Mouse (Mus musculus) MEL (cell line): Measurements from ENCODE around the gene Pml. TPM values are rescaled to one million over a fixed set of nuclear protein-coding genes. Genes with fewer than 3 reads are reported as not detected.

Source experiments
- DNase-seq: peaks from one replicate; pipeline ENCODE4 v3.0.0; 2011; ENCODE audit warnings: low read depth, low spot score
- H3K27ac ChIP-seq: 2 replicates; pipeline ENCODE4 v1.5.1; 2012; ENCODE audit warnings: low read depth, mild to moderate bottlenecking, control low read depth, low read length, moderate library complexity; ENCODE audit not compliant: control insufficient read depth
- H3K27me3 ChIP-seq, 2 experiments: fragments of 150-350 bp in 1 of 2; sonication (generic) in 1 of 2; 2 replicates each; pipeline ENCODE4 v1.6.1; 2012; ENCODE audit warnings: low read length in 2 of 2, mild to moderate bottlenecking in 2 of 2, improper control_type of control experiment in 1 of 2, moderate library complexity in 1 of 2; ENCODE audit not compliant: insufficient read depth in 2 of 2, control insufficient read depth in 1 of 2
- H3K36me3 ChIP-seq, 2 experiments: 2 replicates each; pipeline ENCODE4 v1.6.1; 2012 to 2014; ENCODE audit warnings: low read length in 2 of 2, improper control_type of control experiment in 1 of 2, inconsistent platforms in 1 of 2, mild to moderate bottlenecking in 1 of 2; ENCODE audit not compliant: insufficient read depth in 2 of 2, control insufficient read depth in 1 of 2
- H3K4me1 ChIP-seq, 2 experiments: fragments of 150-350 bp in 1 of 2; sonication (generic) in 1 of 2; 2 replicates each; pipeline ENCODE4 v1.6.1; 2012; ENCODE audit warnings: low read length in 2 of 2, improper control_type of control experiment in 1 of 2, mild to moderate bottlenecking in 1 of 2; ENCODE audit not compliant: insufficient read depth in 2 of 2, control insufficient read depth in 1 of 2
- H3K4me3 ChIP-seq, 2 experiments: fragments of 150-350 bp in 1 of 2; sonication (generic) in 1 of 2; 2 replicates each; pipeline ENCODE4 v1.5.1; 2012; ENCODE audit warnings: low read depth in 2 of 2, low read length in 2 of 2, mild to moderate bottlenecking in 2 of 2, moderate library complexity in 2 of 2, control low read depth in 1 of 2, improper control_type of control experiment in 1 of 2; ENCODE audit not compliant: control insufficient read depth in 1 of 2, insufficient read depth in 1 of 2
- H3K79me2 ChIP-seq: 2 replicates; pipeline ENCODE4 v1.6.1; 2012; ENCODE audit warnings: mild to moderate bottlenecking, low read length, moderate library complexity; ENCODE audit not compliant: control insufficient read depth, poor library complexity, insufficient read depth
- H3K9ac ChIP-seq: 2 replicates; pipeline ENCODE4 v1.6.1; 2012; ENCODE audit warnings: low read depth, mild to moderate bottlenecking, control low read depth, low read length, moderate library complexity; ENCODE audit not compliant: control insufficient read depth, poor library complexity, severe bottlenecking
- H3K9me3 ChIP-seq: fragments of 150-350 bp; sonication (generic); replicated peaks from 2 replicates; pipeline ENCODE4 v1.6.1; 2012; ENCODE audit warnings: mild to moderate bottlenecking, low read length, improper control_type of control experiment, moderate library complexity; ENCODE audit not compliant: insufficient read depth
- BHLHE40 ChIP-seq: IDR thresholded peaks from 2 replicates; pipeline ENCODE4 v1.6.1; 2012; ENCODE audit warnings: low read depth, mild to moderate bottlenecking, inconsistent platforms, low read length, improper control_type of control experiment, borderline replicate concordance
- CHD2 ChIP-seq: IDR thresholded peaks from 2 replicates; pipeline ENCODE4 v1.6.1; 2011; ENCODE audit warnings: low read length, improper control_type of control experiment
- CTCF ChIP-seq, 3 experiments: IDR thresholded peaks in 2 of 3; conservative IDR thresholded peaks in 1 of 3; 2 replicates each; pipeline ENCODE4 v1.5.1; 2011 to 2012; ENCODE audit warnings: low read length in 3 of 3, low read depth in 2 of 3, mild to moderate bottlenecking in 2 of 3, improper control_type of control experiment in 1 of 3, inconsistent platforms in 1 of 3, mixed read lengths in 1 of 3, moderate library complexity in 1 of 3; ENCODE audit not compliant: control insufficient read depth in 1 of 3, insufficient read depth in 1 of 3, poor library complexity in 1 of 3, severe bottlenecking in 1 of 3
- E2F4 ChIP-seq: IDR thresholded peaks from 2 replicates; pipeline ENCODE4 v1.6.1; 2011; ENCODE audit warnings: low read depth, low read length, improper control_type of control experiment, borderline replicate concordance
- EP300 ChIP-seq, 2 experiments: IDR thresholded peaks; 2 replicates each; pipeline ENCODE4 v1.6.1; 2011; ENCODE audit warnings: improper control_type of control experiment in 2 of 2, low read length in 2 of 2, low read depth in 1 of 2, mild to moderate bottlenecking in 1 of 2
- ETS1 ChIP-seq: IDR thresholded peaks from 2 replicates; pipeline ENCODE4 v1.6.1; 2012; ENCODE audit warnings: low read depth, mild to moderate bottlenecking, inconsistent platforms, low read length, improper control_type of control experiment, moderate library complexity
- GABPA ChIP-seq: IDR thresholded peaks from 2 replicates; pipeline ENCODE4 v1.6.1; 2012; ENCODE audit warnings: low read depth, mild to moderate bottlenecking, inconsistent platforms, low read length, improper control_type of control experiment, moderate library complexity
- GATA1 ChIP-seq: IDR thresholded peaks from 2 replicates; pipeline ENCODE4 v1.6.1; 2011; ENCODE audit warnings: low read depth, low read length, improper control_type of control experiment
- HCFC1 ChIP-seq: IDR thresholded peaks from 2 replicates; pipeline ENCODE4 v1.6.1; 2012; ENCODE audit warnings: low read depth, mild to moderate bottlenecking, inconsistent platforms, low read length, improper control_type of control experiment, moderate library complexity
- MAFK ChIP-seq: IDR thresholded peaks from 2 replicates; pipeline ENCODE4 v1.6.1; 2011; ENCODE audit warnings: low read depth, mild to moderate bottlenecking, low read length, improper control_type of control experiment, borderline replicate concordance
- MAX ChIP-seq: IDR thresholded peaks from 2 replicates; pipeline ENCODE4 v1.6.1; 2011; ENCODE audit warnings: low read length, improper control_type of control experiment
- MAZ ChIP-seq: IDR thresholded peaks from 2 replicates; pipeline ENCODE4 v1.6.1; 2012; ENCODE audit warnings: low read depth, mild to moderate bottlenecking, inconsistent platforms, low read length, improper control_type of control experiment
- MXI1 ChIP-seq: IDR thresholded peaks from 2 replicates; pipeline ENCODE4 v1.6.1; 2011; ENCODE audit warnings: mild to moderate bottlenecking, low read depth, low read length, improper control_type of control experiment
- MYB ChIP-seq: IDR thresholded peaks from 2 replicates; pipeline ENCODE4 v1.6.1; 2011; ENCODE audit warnings: mild to moderate bottlenecking, low read depth, low read length, improper control_type of control experiment
- MYC ChIP-seq: IDR thresholded peaks from 2 replicates; pipeline ENCODE4 v1.6.1; 2011; ENCODE audit warnings: low read depth, mild to moderate bottlenecking, low read length, improper control_type of control experiment, moderate library complexity
- NRF1 ChIP-seq: IDR thresholded peaks from 2 replicates; pipeline ENCODE4 v1.6.1; 2014; ENCODE audit warnings: low read depth, mild to moderate bottlenecking, inconsistent platforms, low read length, improper control_type of control experiment, moderate library complexity; ENCODE audit not compliant: poor library complexity, insufficient read depth, severe bottlenecking
- POLR2A ChIP-seq, 2 experiments: IDR thresholded peaks; 2 replicates each; pipeline ENCODE4 v1.6.1; 2011 to 2012; ENCODE audit warnings: low read length in 2 of 2, mild to moderate bottlenecking in 2 of 2, control low read depth in 1 of 2, improper control_type of control experiment in 1 of 2, low read depth in 1 of 2, moderate library complexity in 1 of 2; ENCODE audit not compliant: control insufficient read depth in 1 of 2, insufficient read depth in 1 of 2, poor library complexity in 1 of 2
- POLR2AphosphoS5 ChIP-seq: IDR thresholded peaks from 2 replicates; pipeline ENCODE4 v1.6.1; 2012; ENCODE audit warnings: low read depth, borderline replicate concordance, mild to moderate bottlenecking, inconsistent platforms, low read length, moderate library complexity, mixed read lengths
- RAD21 ChIP-seq: IDR thresholded peaks from 2 replicates; pipeline ENCODE4 v1.6.1; 2011; ENCODE audit warnings: mild to moderate bottlenecking, low read depth, low read length, improper control_type of control experiment
- RCOR1 ChIP-seq: IDR thresholded peaks from 2 replicates; pipeline ENCODE4 v1.6.1; 2012; ENCODE audit warnings: low read depth, mild to moderate bottlenecking, inconsistent platforms, low read length, improper control_type of control experiment
- TAL1 ChIP-seq: IDR thresholded peaks from 2 replicates; pipeline ENCODE4 v1.6.1; 2012; ENCODE audit warnings: mild to moderate bottlenecking, inconsistent platforms, low read length, moderate library complexity, mixed read lengths
- TCF12 ChIP-seq: IDR thresholded peaks from 2 replicates; pipeline ENCODE4 v1.6.1; 2014; ENCODE audit warnings: low read depth, mild to moderate bottlenecking, inconsistent platforms, low read length, improper control_type of control experiment, moderate library complexity
- USF1 ChIP-seq: IDR thresholded peaks from 2 replicates; pipeline ENCODE4 v1.6.1; 2014; ENCODE audit warnings: low read depth, mild to moderate bottlenecking, inconsistent platforms, low read length, improper control_type of control experiment, moderate library complexity
- ZKSCAN1 ChIP-seq: IDR thresholded peaks from 2 replicates; pipeline ENCODE4 v1.6.1; 2012; ENCODE audit warnings: low read depth, mild to moderate bottlenecking, inconsistent platforms, low read length, improper control_type of control experiment, moderate library complexity
- ZMIZ1 ChIP-seq: IDR thresholded peaks from 2 replicates; pipeline ENCODE4 v1.6.1; 2012; ENCODE audit warnings: low read depth, mild to moderate bottlenecking, inconsistent platforms, low read length, improper control_type of control experiment, moderate library complexity
- ZNF384 ChIP-seq: IDR thresholded peaks from 2 replicates; pipeline ENCODE4 v1.6.1; 2012; ENCODE audit warnings: low read depth, mild to moderate bottlenecking, inconsistent platforms, low read length, improper control_type of control experiment
- polyA plus RNA-seq, 2 experiments: library from polyadenylated mRNA; stranded (reverse) in 1 of 2; unstranded in 1 of 2; fragments of >175 nt in 1 of 2; fragments of >200 nt in 1 of 2; gene quantifications; 2 replicates each; pipeline versions ENCODE4 v1.2.1 to v1.2.4; 2012; ENCODE audit warnings: low replicate concordance in 2 of 2, low read depth in 1 of 2; ENCODE audit not compliant: insufficient read length in 2 of 2, insufficient read depth in 1 of 2, missing spikeins in 1 of 2
- total RNA-seq: library from RNA; depleted of rRNA; stranded (reverse); fragments of 300-350 nt; gene quantifications from 2 replicates; pipeline ENCODE4 v1.2.3, GENCODE M21; 2012

Pml gene
- total and polyA plus RNA-seq, 3 experiments, result 25.2 to 56.6 TPM; not detected in 1

GRCm38 (mm10) chr9:58274626-58275025, 25.0 kb upstream of the Pml start:
- Histone ChIP-seq H3K27me3 (no peaks in the 10 kb centered on the region), H3K9me3 (no peaks in the 10 kb centered on the region), H3K36me3 (peaks cover 0 to 9% of the 10 kb centered on the region in 2 experiments; a peak in 2 of 4 replicates), H3K4me3 (peak overlapping the region in 1 of 2 experiments; percentile 35; a peak in 1 of 4 replicates), H3K27ac (no peak overlapping the region), H3K4me1 (peaks cover 4 to 14% of the 10 kb centered on the region in 2 experiments), H3K9ac (no peak overlapping the region), H3K79me2 (no peaks in the 10 kb centered on the region)
- no peak for DNase-seq
- TF ChIP-seq RCOR1, result no peak
- TF ChIP-seq, all 39 proteins: peak for 0

- TF ChIP-seq MAFK, result no peak
- TF ChIP-seq ZKSCAN1, result no peak
- TF ChIP-seq GABPA, result no peak
- TF ChIP-seq ZMIZ1, result no peak
- no peak for TF ChIP-seq ZNF384
- TF ChIP-seq GATA1, result no peak
- no peak for TF ChIP-seq BHLHE40
- no peak for TF ChIP-seq MYC
- TF ChIP-seq MXI1, result no peak
- TF ChIP-seq POLR2AphosphoS5, result no peak
- TF ChIP-seq USF1, result no peak
- no peak for TF ChIP-seq E2F4
- no peak for TF ChIP-seq CTCF (IDR thresholded peaks at IDR 0.05 in 2 of 3, conservative IDR thresholded peaks at IDR 0.05 in 1 of 3; ENCODE audit: control insufficient read depth in 1 of 3, insufficient read depth in 1 of 3, low read depth in 2 of 3, low read length in 3 of 3, poor library complexity in 1 of 3, severe bottlenecking in 1 of 3)
- Histone ChIP-seq H3K27ac (no peak overlapping the region), H3K9ac (no peak overlapping the region), H3K79me2 (no peaks in the 10 kb centered on the region), H3K27me3 (no peaks in the 10 kb centered on the region), H3K36me3 (peaks cover 0 to 9% of the 10 kb centered on the region in 2 experiments; a peak in 2 of 4 replicates), H3K4me3 (no peak overlapping the region), H3K9me3 (no peaks in the 10 kb centered on the region), H3K4me1 (peaks cover 4 to 11% of the 10 kb centered on the region in 2 experiments)
- DNase-seq, result no peak
Observed at GRCm38 (mm10) chr9:58274101-58274604, 24.6 kb upstream of the Pml start.

GRCm38 (mm10) chr9:58272855-58273254, 23.3 kb upstream of the Pml start:
- Histone ChIP-seq H3K36me3 (peaks cover 0 to 9% of the 10 kb centered on the region in 2 experiments; a peak in 2 of 4 replicates), H3K4me3 (no peak overlapping the region), H3K27me3 (no peaks in the 10 kb centered on the region), H3K79me2 (no peaks in the 10 kb centered on the region), H3K27ac (no peak overlapping the region), H3K9ac (no peak overlapping the region)
- no peak for DNase-seq
- TF ChIP-seq USF1 (no peak), CHD2 (no peak), MYB (no peak), NRF1 (no peak), POLR2A (IDR thresholded peaks at IDR 0.05; ENCODE audit: control insufficient read depth in 1 of 2, insufficient read depth in 1 of 2, low read depth in 1 of 2, low read length in 2 of 2, poor library complexity in 1 of 2) (no peak), MAX (no peak), GABPA (no peak), EP300 (IDR thresholded peaks at IDR 0.05; ENCODE audit: low read depth in 1 of 2, low read length in 2 of 2) (no peak), TAL1 (no peak), HCFC1 (no peak), TCF12 (no peak), GATA1 (no peak), MAZ (no peak), ETS1 (no peak), ZMIZ1 (no peak), RAD21 (no peak)
- TF ChIP-seq, all 39 proteins: peak for 0
- Histone ChIP-seq H3K4me1 (peaks cover 3 to 16% of the 10 kb centered on the region in 2 experiments), H3K9me3 (no peaks in the 10 kb centered on the region)
